Mouse (Mus musculus) megakaryocyte, embryonic 14.5 days (primary cell): ENCODE results near the gene March8.
A peak's percentile ranks its signal among the peaks of the same experiment; 100 is the strongest.

ENCODE experiments used
- FLI1 ChIP-seq: IDR thresholded peaks from 2 replicates; pipeline ENCODE4 v1.6.1; 2012; ENCODE audit warnings: low read length, inconsistent platforms, mixed read lengths
- GATA1 ChIP-seq: IDR thresholded peaks from 3 replicates; pipeline ENCODE4 v1.6.1; 2012; ENCODE audit warnings: mixed read lengths, low read length, inconsistent platforms, borderline replicate concordance

DNA sequence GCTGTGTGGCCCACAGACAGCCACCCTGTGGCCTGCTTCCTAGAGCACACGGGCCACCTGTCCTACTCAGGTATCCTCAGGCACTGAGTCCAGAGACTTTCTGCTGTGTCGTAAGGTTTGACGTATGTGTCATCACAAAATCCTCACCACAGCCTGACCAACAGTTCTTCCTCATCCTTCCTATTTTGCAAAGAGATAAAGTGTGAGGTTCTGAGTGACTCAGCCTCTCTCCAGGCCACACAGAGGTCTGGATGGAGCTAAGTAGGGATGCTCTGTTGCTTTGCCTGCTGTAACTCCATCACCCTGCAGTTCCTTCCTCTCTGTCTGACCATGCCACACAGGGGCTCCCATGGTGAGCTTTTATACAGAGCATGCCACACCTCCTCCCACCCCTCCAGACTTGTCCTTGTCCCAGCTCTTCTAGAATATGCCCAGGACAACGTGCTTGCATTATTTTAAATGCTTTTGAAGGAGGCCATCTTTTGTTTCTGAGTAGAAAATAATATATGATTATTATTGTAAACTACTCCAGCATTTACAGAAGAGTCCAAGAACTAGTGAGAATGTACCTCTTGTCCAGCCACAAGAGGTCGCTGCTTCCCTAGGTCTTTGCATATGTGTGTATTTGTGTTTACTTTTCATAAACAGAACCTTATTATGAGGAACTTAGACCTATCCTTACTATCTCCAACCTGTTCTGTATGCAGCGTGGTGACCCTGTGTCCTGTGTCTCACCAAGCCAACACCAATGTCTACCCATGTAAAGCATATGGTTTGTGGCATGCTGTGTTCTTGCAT, 79.9 kb downstream of the March8 start:
- TF ChIP-seq GATA1 (peak; percentile 80; the same call in 2 of the 3 replicates), FLI1 (no peak)
